Mouse (Mus musculus) embryo, embryonic 10.5 days (tissue): ENCODE measurements around the gene Pip5k1b.

Experiments used
- DNase-seq: peaks from one replicate; pipeline ENCODE4 v3.0.0-alpha.2; 2015; ENCODE audit warnings: low spot score

Gene Pip5k1b

GRCm38 (mm10) chr19:24336370-24337076, 219.1 kb downstream of the Pip5k1b start:
- DNase-seq = no peak

- DNase-seq = no peak
Measured at GRCm38 (mm10) chr19:24335611-24336343, 219.9 kb downstream of the Pip5k1b start.

- no peak for DNase-seq
Measured at GRCm38 (mm10) chr19:24332956-24333355, 222.7 kb downstream of the Pip5k1b start.

GRCm38 (mm10) chr19:24331274-24331673, 224.4 kb downstream of the Pip5k1b start:
- no peak for DNase-seq

GRCm38 (mm10) chr19:24330366-24330765, 225.3 kb downstream of the Pip5k1b start:
- DNase-seq = no peak

GRCm38 (mm10) chr19:24327921-24328320, 227.8 kb downstream of the Pip5k1b start:
- no peak for DNase-seq

- no peak for DNase-seq
Measured at GRCm38 (mm10) chr19:24326969-24327368, 228.7 kb downstream of the Pip5k1b start.

GRCm38 (mm10) chr19:24325692-24326091, 230.0 kb downstream of the Pip5k1b start:
- DNase-seq = no peak

GRCm38 (mm10) chr19:24323841-24324613, 231.6 kb downstream of the Pip5k1b start:
- peak; percentile 62 for DNase-seq

GRCm38 (mm10) chr19:24321900-24322311, 233.8 kb downstream of the Pip5k1b start:
- no peak for DNase-seq

GRCm38 (mm10) chr19:24321211-24321899, 234.3 kb downstream of the Pip5k1b start:
- DNase-seq = no peak

- no peak for DNase-seq
Measured at GRCm38 (mm10) chr19:24318172-24318571, 237.5 kb downstream of the Pip5k1b start.

GRCm38 (mm10) chr19:24317731-24318130, 237.9 kb downstream of the Pip5k1b start:
- no peak for DNase-seq

GRCm38 (mm10) chr19:24317038-24317591, 238.6 kb downstream of the Pip5k1b start:
- DNase-seq = peak; percentile 25

GRCm38 (mm10) chr19:24316060-24316725, 239.5 kb downstream of the Pip5k1b start:
- no peak for DNase-seq

- no peak for DNase-seq
Measured at GRCm38 (mm10) chr19:24315234-24315633, 240.4 kb downstream of the Pip5k1b start.

- DNase-seq = no peak
Measured at GRCm38 (mm10) chr19:24314676-24315075, 241.0 kb downstream of the Pip5k1b start.

GRCm38 (mm10) chr19:24312556-24313342, 242.9 kb downstream of the Pip5k1b start:
- DNase-seq = peak; percentile 59

GRCm38 (mm10) chr19:24312046-24312445, 243.6 kb downstream of the Pip5k1b start:
- no peak for DNase-seq

- peak; percentile 69 for DNase-seq
Measured at GRCm38 (mm10) chr19:24308305-24308705, 247.4 kb downstream of the Pip5k1b start.
